In the genomic region with DNA sequence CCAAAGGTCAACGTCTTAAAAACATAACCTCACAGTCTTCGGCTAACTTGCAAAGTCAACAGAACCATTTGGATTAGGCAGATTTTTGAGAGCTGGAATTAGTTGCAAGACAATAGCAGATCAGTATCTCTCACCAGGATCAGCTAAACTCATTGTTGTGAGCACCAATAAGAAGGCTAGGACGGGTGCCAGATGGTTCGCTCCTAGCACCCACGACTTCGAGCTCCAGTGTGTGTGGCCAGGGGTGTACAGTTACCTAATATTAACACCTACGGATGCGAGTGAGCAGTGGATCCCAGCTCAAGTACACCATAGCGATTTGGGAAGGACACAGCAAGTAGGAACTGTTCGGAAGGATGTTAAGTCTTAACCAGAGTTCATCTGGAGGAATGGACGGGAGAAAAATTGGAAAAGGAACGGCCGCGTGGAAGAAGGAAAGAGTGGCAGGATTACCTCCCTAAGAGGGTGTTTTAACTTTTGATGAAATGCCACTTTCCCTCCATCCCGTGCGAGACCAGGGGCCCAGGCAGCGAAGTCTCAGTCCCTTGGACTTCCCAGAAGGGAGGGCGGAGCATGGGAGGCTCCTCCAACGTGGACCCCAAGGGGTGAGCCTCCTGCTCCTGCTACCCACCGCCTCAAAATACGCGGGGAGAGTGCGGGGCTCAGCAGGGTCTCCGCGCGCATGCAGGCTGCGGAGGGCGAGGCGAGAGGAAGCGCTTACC, we compare ENCODE assay signal across 8 mouse cellular contexts. TPM values are rescaled to one million over a fixed set of nuclear protein-coding genes. Genes with fewer than 3 reads are reported as not detected.
A peak's percentile ranks its signal among the peaks of the same experiment; 100 is the strongest.
DNase-seq lines count a peak whose midpoint lies in the region; TF ChIP-seq lines count a peak whose summit lies in the region.

No protein-coding gene starts in this region.

- DNase-seq in layer of hippocampus, adult 2 months (ENCODE audit: low spot score in 2 of 2): peak in 1 of 2 experiments; percentile 16
- no peak for DNase-seq in layer of hippocampus, postnatal 25 days (ENCODE audit: extremely low spot score in 1 of 2, low spot score in 1 of 2)
- DNase-seq in cerebellum, adult 11-12 months: peak; percentile 27
- DNase-seq in heart, adult 9 months (ENCODE audit: low spot score in 2 of 2): peak; percentile 39 to 65
- DNase-seq in kidney, adult 9 months: peak; percentile 66
- peak; percentile 42 for DNase-seq in lung, postnatal 14 days
- DNase-seq in ovary, adult 18-20 months (ENCODE audit: low spot score): no peak
- DNase-seq in urinary bladder, adult 2 months (ENCODE audit: low spot score): no peak

- H3K27ac ChIP-seq in layer of hippocampus, adult 2 months: peak overlapping the region; percentile 82

- peak overlapping the region; percentile 69 for H3K4me3 ChIP-seq in layer of hippocampus, adult 2 months

- TF ChIP-seq CTCF in layer of hippocampus, adult 2 months (conservative IDR thresholded peaks at IDR 0.05): no peak

RNA-seq across cellular contexts. Expression of a gene that starts 0.5 kb away (rescaled TPM):
- total RNA-seq in layer of hippocampus, adult 2 months (2021): 10 to 100 TPM; 11.0 to 12.1 TPM
- total RNA-seq in layer of hippocampus, postnatal 25 days (2021): 10 to 100 TPM; 10.1 to 13.8 TPM
- 139 and 147 TPM in 2 replicates for polyA plus RNA-seq in urinary bladder, adult 2 months (2012; rRNA removed)

Comparison
In these comparisons a context has a peak if more than half of its experiments do, and no peak if none do; other contexts are left out.
1. DNase-seq: peak in cerebellum, adult 11-12 months (single experiment), heart, adult 9 months (2 of 2), kidney, adult 9 months (single experiment) and lung, postnatal 14 days (single experiment); none in layer of hippocampus, postnatal 25 days (0 of 2), ovary, adult 18-20 months (single experiment) and urinary bladder, adult 2 months (single experiment).